Mouse (Mus musculus) testis, adult 2 months (tissue): Measurements from ENCODE around the gene Znhit6. TPM values are rescaled to one million over a fixed set of nuclear protein-coding genes. Genes with fewer than 3 reads are reported as not detected.

Experiments used
- H3K27ac ChIP-seq: fragments of 200-500 bp; 2 replicates; pipeline ENCODE4 v1.5.1; 2012; ENCODE audit warnings: low read depth, low read length; ENCODE audit not compliant: control insufficient read depth, insufficient read depth
- H3K27me3 ChIP-seq: fragments of 200-500 bp; 2 replicates; pipeline ENCODE4 v1.6.1; 2012; ENCODE audit warnings: mild to moderate bottlenecking, low read length, moderate library complexity; ENCODE audit not compliant: control insufficient read depth, insufficient read depth
- H3K36me3 ChIP-seq: fragments of 200-500 bp; 2 replicates; pipeline ENCODE4 v1.6.1; 2012; ENCODE audit warnings: mild to moderate bottlenecking, low read length; ENCODE audit not compliant: control insufficient read depth, insufficient read depth
- H3K4me1 ChIP-seq: fragments of 200-500 bp; 2 replicates; pipeline ENCODE4 v1.6.1; 2012; ENCODE audit warnings: low read length; ENCODE audit not compliant: control insufficient read depth, insufficient read depth
- H3K4me3 ChIP-seq: fragments of 200-500 bp; 2 replicates; pipeline ENCODE4 v1.5.1; 2012; ENCODE audit warnings: low read depth, mild to moderate bottlenecking, low read length, moderate library complexity, mixed read lengths; ENCODE audit not compliant: control insufficient read depth
- CTCF ChIP-seq: fragments of 200-500 bp; IDR thresholded peaks from 2 replicates; pipeline ENCODE4 v1.5.1; 2012; ENCODE audit warnings: low read depth, mild to moderate bottlenecking, inconsistent platforms, low read length, moderate library complexity; ENCODE audit not compliant: control insufficient read depth, insufficient read depth, insufficient replicate concordance
- POLR2A ChIP-seq: fragments of 200-500 bp; IDR thresholded peaks from 2 replicates; pipeline ENCODE4 v1.6.1; 2012; ENCODE audit warnings: low read depth, mild to moderate bottlenecking, inconsistent platforms, low read length, moderate library complexity; ENCODE audit not compliant: control insufficient read depth
- polyA plus RNA-seq: library from polyadenylated mRNA; depleted of rRNA; stranded (reverse); fragments of >200 nt; gene quantifications from 2 replicates; pipeline ENCODE4 v1.2.3, GENCODE M21; 2012

The Znhit6 gene
- polyA plus RNA-seq, 1 experiment = 10.2 TPM

DNA sequence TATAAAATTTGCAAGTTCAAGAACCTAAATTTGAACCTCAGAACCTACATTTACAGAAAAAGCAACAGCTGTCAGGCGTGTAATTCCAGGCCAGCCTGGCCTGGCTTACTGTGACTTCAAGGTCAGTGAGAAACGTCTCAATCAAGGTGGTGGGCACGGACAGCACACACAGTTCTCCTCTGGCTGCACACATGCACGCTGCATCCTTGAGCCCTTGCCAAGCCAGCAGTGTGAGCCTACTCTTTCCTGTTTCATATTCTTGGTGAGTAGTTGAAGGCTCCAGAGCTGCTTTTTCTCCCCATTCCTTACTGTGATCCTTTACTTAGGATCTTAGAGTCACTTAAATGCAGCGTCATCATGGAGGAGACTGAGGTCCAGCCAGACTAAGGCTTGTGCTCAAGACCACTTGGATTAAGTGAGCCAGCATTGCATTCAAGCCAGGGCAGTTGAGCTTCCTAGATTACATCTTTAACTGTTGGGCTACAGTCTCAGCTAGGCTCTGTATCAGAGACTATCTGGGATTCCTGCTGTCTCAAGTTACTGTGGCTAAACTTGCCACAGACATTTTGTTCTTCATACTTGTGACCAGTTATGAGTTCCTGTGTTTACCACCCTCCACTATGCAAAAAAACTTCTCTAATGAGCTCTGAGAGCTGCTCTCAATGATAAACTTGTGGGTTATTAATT lies 29.6 kb downstream of the Znhit6 start:
- peaks cover 2% of the 10 kb centered on the region; the same call in 1 of the 2 replicates for H3K36me3 ChIP-seq

DNA sequence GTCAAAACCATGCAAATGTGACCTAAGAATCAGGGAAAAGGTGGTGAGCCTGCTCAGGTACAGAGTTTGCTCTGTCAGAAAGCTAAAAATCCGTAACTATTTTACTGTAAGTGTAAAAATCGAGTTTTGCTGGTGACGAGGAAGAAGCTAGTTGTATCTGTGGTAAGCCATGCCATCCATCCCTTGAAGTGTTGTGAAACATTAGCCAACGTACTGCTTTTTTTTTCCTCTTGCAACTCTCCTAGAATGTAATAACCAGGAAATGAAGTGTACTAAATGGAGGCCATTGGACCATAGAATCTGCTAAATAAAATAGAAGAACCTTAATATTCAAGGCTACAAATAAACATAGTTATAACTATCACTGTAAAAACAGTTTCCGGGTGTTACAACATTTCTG lies 32.3 kb downstream of the Znhit6 start:
- H3K4me3 ChIP-seq = no peak overlapping the region
- H3K27ac ChIP-seq = no peak overlapping the region
- H3K36me3 ChIP-seq = no peaks in the 10 kb centered on the region
- no peak for TF ChIP-seq POLR2A
- no peak for TF ChIP-seq CTCF
- peaks cover 2% of the 10 kb centered on the region; the same call in 1 of the 2 replicates for H3K4me1 ChIP-seq
- H3K27me3 ChIP-seq = no peaks in the 10 kb centered on the region

More for the DNA sequence above, 29.6 kb downstream of the Znhit6 start:
- TF ChIP-seq CTCF (no peak), POLR2A (no peak)
- Histone ChIP-seq H3K27me3 (no peaks in the 10 kb centered on the region), H3K4me3 (no peak overlapping the region), H3K4me1 (peaks cover 4% of the 10 kb centered on the region; the same call in 1 of the 2 replicates), H3K27ac (peak overlapping the region; percentile 81)

DNA sequence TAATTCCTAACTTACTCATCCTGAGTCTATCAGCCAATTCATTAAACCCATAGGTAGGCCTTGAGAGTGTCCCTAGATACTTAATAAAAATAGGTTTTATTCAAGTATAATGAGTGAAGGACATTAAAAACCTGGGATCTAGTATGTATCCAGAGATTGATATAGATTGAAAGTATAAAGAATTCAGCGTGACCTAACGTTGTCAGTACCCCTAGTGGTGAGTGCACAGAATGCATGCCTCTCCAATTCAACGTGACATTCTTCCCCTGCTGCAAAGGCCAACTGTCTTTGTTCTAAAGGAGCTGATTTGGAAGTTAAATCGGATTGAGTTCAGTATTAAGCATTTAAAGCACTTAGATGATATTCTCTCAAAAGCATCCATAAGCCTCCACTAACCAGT lies 36.7 kb downstream of the Znhit6 start:
- H3K36me3 ChIP-seq = no peaks in the 10 kb centered on the region
- H3K4me1 ChIP-seq = no peaks in the 10 kb centered on the region
- no peak for TF ChIP-seq POLR2A
- TF ChIP-seq CTCF = peak; percentile 20; the same call in 1 of the 2 replicates
- no peaks in the 10 kb centered on the region for H3K27me3 ChIP-seq
- no peak overlapping the region for H3K27ac ChIP-seq
- no peak overlapping the region for H3K4me3 ChIP-seq

DNA sequence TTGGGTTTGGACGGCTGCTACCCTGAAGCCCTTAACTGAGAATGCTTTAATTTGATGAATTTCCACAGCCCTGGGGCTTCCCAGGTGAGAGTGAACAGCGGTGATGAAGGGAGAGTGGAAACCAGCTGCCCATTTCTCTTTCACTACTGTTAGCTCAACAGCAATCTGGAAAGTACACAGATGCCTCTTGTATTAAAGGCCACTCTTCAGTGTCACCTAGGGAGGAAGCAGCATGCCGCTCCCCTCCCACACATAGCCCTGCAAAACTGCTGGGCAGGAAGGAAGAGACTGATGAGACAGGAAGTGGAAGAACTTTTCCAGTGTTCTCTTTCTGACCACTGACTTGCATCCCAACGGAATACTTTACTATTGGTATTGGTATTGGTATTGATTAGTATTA lies 37.2 kb downstream of the Znhit6 start:
- no peak overlapping the region for H3K27ac ChIP-seq
- H3K36me3 ChIP-seq = no peaks in the 10 kb centered on the region
- no peaks in the 10 kb centered on the region for H3K4me1 ChIP-seq
- no peaks in the 10 kb centered on the region for H3K27me3 ChIP-seq
- H3K4me3 ChIP-seq = no peak overlapping the region
- TF ChIP-seq CTCF (no peak), POLR2A (no peak)

DNA sequence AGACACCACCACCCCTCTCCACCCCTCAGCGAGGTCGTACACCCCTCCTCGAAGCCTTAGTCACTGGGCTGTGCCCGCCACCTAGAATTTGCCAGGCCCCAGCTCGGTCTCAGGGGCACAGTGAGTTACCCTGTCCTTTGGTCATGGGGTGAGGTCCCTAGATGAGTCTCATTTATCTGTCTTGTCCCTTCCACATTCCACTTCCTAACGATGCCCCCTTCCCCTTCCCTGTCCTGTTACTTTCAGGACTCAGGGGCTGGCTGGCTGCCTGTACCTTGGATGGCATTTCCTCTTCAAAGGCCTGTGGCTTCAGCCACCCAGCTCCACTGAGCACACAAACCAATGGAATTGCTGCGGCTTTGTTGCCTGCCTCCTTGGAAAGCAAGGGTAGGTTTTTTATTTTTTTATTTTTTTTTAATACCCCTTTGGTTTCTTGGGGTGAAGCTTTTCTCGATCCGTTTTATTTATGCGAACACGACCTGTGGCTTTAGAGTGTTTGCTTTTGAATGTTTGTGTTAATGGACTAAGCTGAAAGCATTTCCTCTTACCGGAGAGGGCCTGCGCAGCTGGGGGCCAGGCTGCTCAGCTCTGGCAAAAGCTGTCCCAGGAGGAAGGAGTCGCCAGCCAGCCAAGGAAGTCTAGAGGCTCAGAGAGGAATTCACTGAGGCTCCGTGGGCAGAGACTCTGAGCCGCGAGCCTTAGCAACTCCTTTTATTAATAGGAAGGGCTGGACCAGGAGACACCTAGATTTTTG lies 38.5 kb downstream of the Znhit6 start:
- H3K27ac ChIP-seq = no peak overlapping the region
- no peak for TF ChIP-seq POLR2A
- TF ChIP-seq CTCF = no peak
- H3K36me3 ChIP-seq = no peaks in the 10 kb centered on the region
- H3K27me3 ChIP-seq = no peaks in the 10 kb centered on the region
- H3K4me3 ChIP-seq = no peak overlapping the region
- H3K4me1 ChIP-seq = no peaks in the 10 kb centered on the region

DNA sequence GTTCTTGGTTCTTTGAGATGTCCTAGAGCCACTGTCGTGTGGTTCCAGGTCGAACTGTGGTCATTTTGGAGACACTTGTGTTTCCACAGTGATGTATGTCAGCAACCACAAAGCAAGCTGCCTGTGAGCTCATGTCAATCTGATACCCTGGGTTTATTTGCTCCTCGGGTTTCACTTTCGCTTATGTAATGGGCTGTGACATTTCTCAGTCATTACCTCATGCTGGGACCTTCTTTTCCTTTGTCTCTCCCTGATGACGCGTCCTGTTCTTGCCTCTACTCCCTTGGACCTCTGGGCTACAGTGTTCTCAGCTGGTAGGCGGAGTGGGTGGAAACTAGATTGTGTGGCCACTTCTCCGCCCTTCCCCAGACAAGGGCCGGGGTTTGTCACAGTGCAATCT lies 42.3 kb downstream of the Znhit6 start:
- Histone ChIP-seq H3K27me3 (no peaks in the 10 kb centered on the region), H3K36me3 (no peaks in the 10 kb centered on the region), H3K4me1 (no peaks in the 10 kb centered on the region), H3K27ac (no peak overlapping the region), H3K4me3 (no peak overlapping the region)
- TF ChIP-seq POLR2A = no peak
- no peak for TF ChIP-seq CTCF

DNA sequence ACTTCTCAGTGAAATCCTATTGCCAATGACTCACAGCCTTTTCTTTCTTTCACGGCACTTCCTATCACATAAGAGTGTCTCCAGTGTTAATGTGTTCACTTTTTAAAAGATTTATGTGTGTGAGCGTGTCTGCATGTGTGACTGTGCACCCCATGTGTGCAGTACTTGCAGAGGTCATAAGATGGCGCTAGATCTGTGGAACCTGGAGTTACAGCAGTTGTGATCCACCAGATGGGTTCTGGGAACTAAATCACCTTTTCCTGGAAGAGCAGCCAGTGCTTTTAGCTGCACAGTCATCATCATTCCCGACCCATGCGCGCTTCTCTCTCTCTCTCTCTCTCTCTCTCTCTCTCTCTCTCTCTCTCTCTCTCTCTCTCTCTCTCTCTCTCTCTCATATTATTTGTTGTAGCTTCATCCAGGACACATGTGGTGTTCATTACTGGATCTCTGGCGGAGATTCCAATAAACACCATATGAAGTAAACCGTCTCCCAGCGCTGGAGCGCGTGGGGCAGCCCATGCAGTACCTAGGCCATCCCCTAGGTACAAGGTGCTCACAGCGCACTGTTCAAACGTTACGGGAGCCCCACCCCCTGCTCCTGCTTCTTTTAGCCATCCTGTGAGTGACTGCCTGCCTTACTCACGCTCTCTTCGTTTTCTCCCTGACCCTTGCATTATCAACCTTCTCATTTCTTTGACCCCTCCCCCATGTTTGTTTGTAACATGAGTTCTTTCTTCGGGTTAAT lies 43.8 kb downstream of the Znhit6 start:
- no peaks in the 10 kb centered on the region for H3K4me1 ChIP-seq
- TF ChIP-seq POLR2A (no peak), CTCF (no peak)

More for the DNA sequence above, 43.8 kb downstream of the Znhit6 start:
- no peaks in the 10 kb centered on the region for H3K36me3 ChIP-seq
- H3K27ac ChIP-seq = no peak overlapping the region
- no peaks in the 10 kb centered on the region for H3K27me3 ChIP-seq
- H3K4me3 ChIP-seq = no peak overlapping the region
